Mouse (Mus musculus) layer of hippocampus, adult 9-10 months (tissue): Measurements from ENCODE around the gene Tsc2.

ENCODE experiments used
- DNase-seq: peaks from one replicate; pipeline ENCODE4 v3.0.0; 2022; ENCODE audit warnings: low spot score

The Tsc2 gene

DNA sequence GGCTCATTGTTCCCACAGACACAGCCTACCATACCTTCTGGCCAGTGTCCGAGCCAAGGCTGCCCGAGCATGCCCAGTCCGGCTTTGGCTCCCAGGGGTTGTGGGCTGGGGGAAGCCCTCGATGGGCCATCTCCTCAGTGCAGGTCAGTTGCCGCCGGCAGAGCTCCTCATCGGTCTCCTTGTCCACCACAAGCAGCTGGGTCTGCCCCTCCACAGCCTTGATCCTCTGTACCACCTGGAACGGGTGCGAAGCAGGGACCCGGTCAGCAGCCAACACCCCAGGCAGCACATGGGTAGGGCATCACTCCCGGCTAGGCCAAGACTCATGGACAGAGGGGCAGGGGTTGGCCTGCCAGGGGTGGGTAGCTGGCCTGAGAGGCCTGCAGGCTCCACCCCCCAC, 15.1 kb upstream of the Tsc2 start:
- DNase-seq = no peak

DNA sequence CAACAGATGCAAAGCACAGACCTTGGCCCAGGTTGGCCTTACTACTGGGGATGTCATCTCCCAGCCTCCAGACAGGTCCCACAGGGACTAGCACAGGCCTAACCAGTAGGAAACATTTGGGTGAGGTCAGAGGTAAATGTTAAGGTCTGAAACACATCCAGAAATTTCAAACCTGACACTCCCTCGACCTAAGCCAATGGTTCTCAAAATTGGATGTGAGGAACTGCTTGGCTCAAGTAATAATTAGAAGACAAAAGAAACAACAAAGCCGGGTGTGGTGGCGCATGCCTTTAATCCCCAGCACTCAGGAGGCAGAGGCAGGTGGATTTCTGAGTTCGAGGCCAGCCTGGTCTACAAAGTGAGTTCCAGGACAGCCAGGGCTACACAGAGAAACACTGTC, 14.0 kb upstream of the Tsc2 start:
- DNase-seq = no peak

DNA sequence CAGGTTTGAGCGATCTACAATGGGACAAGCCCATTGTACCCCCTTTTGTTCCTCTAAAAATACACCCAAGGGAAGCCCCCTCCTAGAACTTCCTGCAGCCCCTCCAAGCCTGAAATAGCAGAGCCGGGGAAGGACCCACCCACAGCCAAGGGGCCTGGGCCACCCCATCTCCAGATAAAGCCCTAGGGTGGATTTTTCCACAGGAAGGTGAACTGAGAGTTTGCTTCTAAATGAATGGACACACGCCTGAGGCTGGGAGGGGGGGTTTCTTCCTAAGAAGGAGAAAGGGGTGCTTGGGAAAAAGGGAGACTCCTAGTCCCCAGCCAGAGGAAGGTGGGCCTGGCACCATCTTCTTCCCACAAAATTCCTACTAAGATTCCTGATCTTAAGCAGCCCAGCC, 13.5 kb upstream of the Tsc2 start:
- DNase-seq = no peak

DNA sequence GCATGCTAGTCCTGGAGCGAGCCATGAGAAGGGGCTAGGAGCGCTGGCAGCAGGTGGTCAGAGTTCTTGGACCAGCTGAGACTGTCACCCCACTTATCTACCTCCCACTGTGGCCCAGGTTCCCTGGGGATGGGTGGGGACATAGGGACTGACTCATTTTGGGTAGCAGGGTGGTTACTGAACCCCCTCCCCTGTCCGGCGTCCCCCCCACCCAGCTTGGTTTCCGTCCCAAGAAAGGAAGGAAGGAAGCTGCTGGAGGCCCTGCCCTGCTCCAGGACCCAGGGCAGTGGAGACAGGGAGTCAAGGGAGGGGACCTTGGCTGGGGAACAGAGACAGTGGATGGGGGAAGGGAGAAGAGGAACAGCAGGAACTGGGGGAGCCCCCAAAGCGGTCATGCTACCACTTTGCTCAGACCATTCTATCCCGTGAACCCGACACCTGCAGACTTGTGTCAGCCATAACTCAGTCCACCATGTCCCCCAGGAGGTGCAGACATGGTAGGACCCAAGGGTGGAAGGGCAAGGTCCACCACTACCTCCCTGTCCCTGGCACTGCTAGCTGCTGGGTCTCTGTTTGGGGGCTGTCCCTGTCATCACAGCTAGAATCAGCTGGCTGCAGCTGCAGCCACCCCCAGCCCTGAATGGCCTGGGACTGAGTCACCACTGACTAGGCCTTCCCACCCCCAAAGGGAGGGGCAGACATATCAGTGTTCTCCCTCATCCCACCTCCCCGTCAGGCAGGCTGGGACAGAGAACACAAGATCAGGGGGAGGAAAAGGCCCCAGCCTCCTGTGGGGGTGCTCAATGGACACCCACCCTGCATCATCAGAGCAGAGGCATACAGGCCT, 12.7 kb upstream of the Tsc2 start:
- DNase-seq = no peak

DNA sequence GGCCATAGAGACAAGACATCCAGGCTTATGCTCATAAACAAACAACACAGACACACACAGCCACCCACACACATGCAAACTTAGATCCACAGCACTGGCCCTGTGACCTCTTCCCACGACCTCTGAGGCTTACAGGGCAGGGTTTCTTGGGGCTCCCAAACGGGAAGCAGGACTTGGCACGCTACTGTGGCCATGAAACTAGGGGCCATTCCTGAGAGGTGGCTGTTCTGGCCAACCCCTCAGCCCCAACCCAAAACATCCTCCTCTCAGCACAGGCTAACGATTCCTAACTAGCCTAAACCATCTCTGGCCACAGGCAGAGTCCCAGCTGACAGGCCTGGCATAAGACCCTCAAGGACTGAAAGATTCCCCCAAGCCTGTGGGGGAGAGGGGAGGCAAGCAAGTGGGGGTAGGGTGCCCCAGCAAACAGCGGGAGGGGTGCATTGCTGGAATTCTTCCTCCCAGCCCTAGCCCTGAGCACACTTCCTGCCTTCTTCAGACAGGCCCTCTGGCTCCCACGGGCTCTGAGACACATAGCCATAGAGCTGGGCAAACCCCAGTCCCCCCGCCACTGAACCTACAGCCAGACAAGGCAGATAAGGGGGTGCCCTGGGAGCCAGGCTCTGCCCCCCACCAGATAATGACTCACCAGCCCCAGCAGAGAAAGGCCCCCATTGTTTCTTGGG, 11.7 kb upstream of the Tsc2 start:
- no peak for DNase-seq

DNA sequence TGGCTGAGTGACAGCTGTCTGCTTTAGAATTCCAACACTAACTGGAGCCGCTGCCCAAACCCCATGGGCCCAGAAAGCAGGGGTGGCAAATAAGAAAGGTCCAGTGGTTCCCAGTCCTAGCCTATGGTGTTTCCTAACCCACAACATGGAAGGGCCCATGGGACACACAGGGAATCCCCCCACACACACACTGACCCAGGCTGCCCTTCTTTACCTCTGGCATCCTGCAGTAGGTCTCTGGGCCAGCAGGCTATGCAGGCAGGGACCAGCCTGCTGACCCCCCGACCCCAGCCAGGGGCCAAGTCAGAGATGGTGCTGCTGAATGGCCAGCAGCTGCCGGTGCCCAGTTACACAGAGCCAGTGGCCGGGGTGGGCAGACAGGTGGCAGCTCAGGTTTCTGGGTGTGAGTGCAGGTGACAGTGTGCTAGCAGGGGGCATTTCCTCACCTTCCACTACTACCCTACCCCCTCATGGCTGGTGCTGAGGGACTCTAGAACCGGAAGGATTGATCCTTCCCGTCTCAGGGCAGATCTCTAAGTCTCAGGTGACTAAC, 10.4 kb upstream of the Tsc2 start:
- DNase-seq = no peak

DNA sequence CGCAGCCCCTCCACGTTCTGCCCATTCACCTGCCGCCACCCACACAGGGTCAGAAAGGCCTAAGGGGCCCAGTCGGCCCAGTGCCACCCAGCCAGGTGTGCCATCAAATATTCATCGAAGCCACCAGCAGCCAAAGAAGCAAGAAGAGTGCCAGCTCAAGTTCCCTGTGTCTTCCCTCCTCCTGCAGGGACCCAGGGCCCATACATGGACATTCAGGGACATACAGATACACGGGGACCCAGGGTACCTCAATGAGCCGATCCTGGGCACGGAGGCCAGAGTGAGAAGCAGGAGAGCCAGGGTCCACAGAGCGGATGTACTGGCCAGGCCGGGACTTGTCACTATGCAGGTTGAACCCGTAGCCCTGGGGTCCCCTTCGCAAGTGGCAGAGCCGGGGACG, 9.5 kb upstream of the Tsc2 start:
- DNase-seq = no peak

DNA sequence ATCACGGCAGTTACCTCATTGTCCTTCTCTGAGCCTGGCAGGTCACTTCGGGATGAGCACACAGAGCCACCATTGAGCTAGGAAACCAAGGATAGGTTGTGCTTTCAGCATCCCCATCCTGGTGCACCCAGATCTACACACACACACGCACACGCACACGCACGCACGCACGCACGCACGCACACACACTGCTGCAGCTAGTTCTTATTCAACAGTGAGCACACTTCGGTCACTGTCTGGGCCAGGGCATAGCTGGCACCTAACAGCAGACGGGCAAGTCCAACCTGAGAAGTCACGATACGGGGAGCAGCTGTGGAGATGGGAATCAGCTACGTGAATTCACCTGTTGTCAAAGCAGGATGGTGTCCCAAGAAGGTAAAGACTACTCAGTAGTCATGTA, 8.2 kb upstream of the Tsc2 start:
- DNase-seq = no peak

DNA sequence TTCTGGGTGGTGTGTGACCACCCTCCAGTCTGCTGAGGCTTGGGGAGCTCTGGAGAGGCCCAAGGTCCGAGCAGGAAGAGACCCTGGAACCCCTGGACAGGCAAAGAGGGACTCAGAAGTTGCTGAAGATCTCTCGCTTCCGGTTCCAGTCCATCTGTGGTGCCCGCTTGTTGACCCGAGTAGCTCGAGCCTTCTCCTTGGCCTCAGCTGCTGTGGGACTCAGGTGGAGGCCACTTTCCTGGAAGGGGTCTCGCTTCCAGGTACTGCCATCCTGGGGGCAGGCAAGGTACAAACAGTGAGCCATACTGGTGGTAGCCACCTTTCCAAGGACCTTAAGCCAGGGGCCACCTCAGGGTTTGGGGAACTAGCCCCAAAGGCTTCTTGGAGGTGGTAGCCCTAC, 7.7 kb upstream of the Tsc2 start:
- no peak for DNase-seq

DNA sequence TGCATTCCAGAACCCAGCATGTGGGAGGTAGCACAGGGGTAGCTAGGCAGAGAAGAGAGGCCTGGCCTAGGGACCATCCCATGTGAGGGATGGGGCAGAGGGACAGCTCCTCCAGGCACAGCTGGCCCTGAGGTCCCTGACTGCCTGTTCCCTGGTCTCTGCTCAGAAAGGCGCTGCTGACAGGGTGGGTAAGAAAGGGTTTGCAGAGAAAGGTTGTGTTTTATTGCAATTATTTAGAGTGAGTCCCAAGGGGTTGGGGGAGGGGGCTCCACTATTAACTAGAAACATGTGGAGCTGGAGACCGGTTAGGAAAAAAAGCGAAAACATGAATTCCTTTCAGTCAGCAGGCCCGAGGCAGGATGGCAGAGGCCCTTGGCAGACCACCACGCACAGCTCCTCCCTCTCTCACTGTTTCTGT, 7.2 kb upstream of the Tsc2 start:
- no peak for DNase-seq

DNA sequence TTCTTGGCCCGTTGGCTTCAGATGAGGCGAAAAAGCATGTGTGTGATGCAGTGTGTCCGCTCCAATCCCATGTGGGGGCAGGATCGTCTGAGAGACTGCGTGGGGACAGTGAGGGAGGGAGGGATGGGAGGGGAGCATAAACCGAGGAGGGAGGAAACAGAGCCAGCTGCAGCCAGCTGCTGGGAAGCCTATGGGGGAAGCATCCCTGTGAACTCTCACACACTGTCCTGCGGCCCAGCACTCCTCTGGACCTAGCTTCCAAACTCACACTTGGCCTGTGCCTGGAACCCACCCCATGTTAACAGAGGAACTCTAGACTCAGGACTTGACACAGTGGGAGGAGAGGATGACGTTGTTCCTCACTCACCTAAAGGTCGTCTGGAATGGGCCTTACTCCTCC, 6.4 kb upstream of the Tsc2 start:
- DNase-seq = no peak

DNA sequence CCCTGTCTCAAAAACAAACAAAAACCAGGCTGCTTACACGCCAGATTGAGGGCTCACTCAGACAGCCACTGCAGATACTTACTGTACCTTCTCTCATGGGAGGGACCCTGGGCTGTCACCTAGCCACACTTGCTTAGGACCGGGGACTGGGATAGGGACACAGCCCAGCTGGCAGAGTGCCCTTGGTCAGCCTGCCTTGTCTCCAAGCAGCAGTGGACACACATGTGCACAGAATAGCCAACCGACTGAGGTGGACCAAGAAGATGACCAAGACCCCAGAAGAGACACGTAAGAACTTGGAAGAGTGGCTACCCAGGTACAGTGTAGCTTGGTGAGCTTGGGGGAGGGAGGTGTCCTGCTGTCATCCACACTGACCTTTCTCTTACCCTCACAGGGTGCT, 5.8 kb upstream of the Tsc2 start:
- DNase-seq = no peak

DNA sequence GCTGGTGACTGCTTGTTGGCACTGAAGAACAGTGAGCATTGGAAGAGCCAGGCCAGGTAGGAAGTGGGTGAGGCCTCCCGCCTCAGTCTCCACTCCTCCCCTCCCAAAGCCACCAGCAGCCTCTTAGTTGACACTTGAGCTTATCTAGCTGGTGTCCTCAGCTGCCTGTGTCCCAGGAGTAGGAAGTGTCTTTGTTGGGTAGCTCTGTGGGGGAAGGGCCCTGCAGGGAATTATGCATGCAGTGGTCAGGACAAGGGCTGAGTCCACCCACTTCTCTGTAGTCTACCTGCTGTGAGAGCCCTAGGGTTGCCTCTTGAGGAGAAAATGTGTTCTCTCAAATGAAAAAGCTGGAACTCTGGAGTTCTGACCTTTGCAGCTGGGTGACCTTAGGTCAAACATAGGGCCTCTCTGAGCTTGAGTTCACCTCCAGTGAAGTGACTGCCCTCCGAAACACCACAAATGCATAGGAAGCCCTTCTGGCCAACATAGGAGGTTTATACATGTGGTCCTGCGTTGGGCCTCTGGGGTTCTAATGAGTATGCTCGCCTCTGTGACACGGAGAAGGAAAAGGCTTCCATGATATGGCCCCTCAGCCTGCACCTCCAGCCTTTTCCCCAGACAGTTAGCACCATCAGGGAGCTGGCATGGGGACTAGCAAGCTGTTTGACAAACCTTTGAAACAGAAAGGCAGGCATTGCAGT, 4.5 kb upstream of the Tsc2 start:
- DNase-seq = no peak

DNA sequence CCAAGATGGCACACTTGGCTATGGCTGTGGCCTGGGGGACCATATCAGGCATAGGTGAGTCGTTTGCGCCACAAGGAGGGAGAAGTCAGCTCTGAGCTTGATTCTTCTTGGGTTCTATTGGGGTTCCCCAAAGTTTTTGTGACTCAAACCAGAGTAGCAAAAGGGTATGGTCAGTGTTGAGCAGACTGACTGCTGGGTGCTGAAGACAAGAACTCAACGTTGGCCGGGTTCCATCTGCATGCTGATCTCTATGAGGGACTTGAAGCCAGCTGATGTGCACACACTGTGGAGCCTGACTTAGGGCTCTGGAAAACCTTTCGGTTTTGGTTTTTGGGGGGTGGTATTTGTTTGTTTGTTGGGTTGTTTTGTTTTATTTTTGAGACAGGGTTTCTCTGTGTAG, 3.3 kb upstream of the Tsc2 start:
- no peak for DNase-seq

DNA sequence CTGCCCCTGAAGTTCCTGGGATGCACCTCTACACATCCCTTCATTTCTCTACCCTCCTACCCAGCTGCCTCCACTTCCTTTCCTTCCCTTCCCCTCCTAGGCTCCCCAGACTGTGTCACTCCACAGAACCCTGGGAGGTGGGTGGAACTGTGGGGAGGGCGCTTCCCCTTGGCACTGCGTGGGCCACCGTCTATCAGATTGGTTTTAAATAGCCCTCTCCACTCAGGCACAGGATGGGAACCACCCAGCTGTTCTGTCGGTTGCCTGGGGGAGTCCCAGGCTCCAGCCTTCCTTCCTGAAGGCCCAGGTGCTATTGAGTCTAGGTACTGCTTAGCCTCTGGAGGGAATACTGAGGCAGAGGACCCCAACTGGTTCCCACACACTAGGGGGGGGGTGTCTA, 2.6 kb upstream of the Tsc2 start:
- no peak for DNase-seq

DNA sequence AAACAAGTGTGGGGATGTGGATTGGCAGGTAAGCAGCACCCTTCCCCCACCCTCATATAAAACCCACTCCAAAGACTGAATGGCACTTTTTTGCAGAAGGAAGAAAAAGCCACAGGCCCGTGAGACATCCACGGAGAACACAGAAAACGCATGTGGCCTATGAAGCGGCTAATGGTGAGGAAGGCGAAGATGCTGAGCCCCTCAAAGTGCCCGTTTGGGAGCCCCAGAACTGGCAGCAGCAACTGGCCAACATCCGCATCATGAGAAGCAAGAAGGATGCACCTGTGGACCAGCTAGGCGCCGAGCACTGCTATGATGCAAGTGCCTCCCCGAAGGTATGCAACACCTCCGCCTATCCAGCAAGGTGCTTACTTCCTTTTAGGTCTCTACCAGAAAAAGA, 1.4 kb upstream of the Tsc2 start:
- no peak for DNase-seq

DNA sequence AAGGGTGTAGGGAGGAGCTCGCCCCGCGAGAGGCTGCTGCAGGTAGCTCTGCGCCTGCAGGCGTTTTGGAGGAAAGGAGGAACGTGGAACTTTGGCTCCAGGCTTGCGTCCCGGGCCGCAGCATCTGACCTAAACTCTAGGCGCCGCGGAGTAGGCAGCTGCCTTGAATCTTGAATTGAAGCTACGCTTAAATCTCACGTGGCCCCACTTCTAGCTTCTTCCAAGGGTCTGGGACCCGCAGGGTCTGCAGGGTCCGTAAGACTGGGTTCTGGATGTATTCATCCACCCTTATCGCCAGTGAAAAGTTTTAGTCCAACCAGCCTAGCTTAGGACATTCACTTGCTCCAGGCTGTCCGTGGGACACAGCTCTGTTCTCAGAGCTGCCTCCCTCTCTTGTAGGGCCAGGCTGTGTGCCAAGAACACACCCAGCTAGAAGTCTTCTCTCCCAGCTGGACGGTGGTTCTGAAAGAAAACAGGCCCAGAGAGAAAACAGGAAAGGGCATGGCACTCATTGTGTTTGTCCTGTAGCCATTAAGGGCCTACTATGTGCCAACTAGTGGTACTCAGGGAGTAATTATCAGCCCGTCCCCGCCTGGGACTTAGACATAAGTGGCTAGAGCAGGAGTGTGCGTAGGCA, 501 bp upstream of the Tsc2 start:
- DNase-seq = no peak

DNA sequence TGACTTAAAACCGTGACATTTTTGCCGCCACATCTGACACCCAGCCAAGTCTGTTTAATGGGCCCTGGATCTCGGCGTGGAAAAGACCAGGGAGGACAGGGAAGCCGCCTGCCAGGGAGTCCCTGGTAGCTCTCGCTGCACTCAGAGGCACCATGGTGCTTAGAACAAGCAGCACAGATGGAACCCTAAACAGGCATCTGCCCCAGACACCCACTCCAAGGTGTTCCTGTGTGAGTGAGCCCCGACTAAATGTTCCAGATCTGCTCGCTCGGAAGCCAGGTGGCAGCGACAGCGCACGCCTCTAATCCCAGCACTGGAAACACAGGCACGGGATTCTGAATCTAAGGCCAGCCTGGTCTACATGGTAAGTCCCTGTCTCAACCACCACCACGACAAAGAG, 2.4 kb downstream of the Tsc2 start:
- DNase-seq = peak; percentile 70

DNA sequence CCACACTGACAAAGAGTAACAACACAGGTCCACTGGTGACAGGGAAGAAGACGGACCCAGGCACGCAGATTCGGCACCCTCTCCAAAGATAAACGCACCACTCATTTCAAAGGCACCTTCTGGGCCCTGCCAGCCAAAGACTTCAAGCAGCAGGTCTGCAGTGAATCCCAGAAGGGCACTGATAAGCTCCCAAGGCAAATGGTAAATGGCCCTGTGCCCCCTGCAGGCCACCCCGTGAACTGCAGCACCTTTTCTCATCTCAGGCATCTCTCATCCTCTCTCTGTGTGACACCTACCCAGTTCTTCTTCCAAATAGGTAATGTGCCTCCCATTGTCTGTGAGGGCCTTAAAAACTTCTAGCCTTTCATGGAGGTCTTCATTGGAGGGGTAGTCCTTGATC, 3.8 kb downstream of the Tsc2 start:
- peak; percentile 79 for DNase-seq

DNA sequence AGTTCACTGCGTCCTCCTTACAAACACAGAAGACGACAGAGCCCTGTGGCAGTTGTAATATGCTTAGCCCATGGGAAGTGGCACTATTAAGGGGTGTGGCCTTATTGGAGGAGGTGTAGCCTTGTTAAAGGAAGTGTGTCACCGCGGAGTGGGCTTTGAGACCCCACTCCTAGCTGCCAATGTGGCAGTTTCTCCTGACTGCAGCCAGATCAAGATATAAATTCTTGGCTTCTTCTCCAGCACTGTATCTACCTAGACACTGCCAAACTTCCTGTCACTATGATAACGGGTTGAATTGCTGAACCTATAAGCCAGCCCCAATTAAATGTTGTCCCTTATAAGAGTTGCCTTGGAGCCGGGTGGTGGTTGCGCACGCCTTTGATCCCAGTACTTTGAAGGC, 7.0 kb downstream of the Tsc2 start:
- DNase-seq = no peak

DNA sequence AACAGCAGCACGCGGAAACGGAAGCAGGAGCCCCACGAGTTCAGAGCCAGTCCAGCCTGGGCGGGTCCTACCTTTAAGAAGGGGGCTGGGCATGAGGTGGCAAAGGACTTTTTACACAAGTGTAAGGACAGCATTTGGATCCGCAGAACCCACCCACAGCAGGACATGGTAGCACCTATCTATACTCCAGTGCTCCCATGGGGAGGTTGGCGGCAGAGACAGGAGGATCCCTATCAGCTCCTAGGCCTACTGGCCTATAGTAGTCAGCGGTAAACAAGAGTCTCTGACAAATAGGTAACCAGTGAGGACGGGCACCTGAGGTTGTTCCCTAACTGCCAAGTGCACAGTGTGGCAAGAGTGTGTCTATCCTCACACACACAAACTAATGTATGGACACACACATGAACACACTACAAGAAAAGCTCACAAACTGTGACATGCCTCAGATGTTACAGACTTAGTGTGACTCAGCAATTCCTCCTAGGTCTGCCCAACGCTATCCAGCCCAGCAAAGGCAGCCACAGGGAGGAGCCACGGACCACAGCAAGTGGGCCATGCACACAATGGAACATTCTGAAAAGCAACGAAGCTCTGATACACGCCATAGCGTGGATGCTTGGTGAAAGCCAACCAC, 14.8 kb downstream of the Tsc2 start:
- DNase-seq = no peak

DNA sequence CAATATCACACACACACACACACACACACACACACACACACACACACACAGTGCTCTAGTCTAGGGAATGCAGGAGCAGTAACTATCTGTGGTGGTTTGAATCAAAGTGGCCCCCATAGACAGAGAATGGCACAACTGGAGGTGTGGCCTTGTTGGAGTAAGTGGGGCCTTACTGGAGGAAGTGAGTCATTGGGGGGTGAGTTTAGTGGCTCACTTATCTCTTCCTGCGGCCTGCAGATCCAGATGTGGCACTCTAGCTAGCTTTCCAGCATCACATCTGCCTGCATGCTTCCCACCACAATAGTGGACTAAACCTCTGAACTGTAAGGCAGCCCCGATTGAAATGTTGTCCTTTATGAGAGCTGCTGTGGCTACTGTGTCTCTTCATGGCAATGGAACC, 21.7 kb downstream of the Tsc2 start:
- DNase-seq = no peak
